Mouse (Mus musculus) heart, postnatal 25 days (tissue): Measurements from ENCODE around the gene Derl3. TPM values are rescaled to one million over a fixed set of nuclear protein-coding genes. Genes with fewer than 3 reads are reported as not detected.

ENCODE experiments used
- DNase-seq: peaks from one replicate; pipeline ENCODE4 v3.0.0; 2022; ENCODE audit warnings: low spot score
- intact Hi-C: fragments of 180-260 bp; cut with DNase I; formaldehyde crosslinking; loops from one replicate; pipeline ENCODE4 v1.15.1; 2025
- total RNA-seq, 2 experiments: library from RNA; stranded (reverse); gene quantifications; 2 replicates each; pipeline ENCODE4 v1.2.3; 2021

Derl3 gene
- total RNA-seq, 2 experiments from 2014 or later = 0.26 to 0.78 TPM

DNA sequence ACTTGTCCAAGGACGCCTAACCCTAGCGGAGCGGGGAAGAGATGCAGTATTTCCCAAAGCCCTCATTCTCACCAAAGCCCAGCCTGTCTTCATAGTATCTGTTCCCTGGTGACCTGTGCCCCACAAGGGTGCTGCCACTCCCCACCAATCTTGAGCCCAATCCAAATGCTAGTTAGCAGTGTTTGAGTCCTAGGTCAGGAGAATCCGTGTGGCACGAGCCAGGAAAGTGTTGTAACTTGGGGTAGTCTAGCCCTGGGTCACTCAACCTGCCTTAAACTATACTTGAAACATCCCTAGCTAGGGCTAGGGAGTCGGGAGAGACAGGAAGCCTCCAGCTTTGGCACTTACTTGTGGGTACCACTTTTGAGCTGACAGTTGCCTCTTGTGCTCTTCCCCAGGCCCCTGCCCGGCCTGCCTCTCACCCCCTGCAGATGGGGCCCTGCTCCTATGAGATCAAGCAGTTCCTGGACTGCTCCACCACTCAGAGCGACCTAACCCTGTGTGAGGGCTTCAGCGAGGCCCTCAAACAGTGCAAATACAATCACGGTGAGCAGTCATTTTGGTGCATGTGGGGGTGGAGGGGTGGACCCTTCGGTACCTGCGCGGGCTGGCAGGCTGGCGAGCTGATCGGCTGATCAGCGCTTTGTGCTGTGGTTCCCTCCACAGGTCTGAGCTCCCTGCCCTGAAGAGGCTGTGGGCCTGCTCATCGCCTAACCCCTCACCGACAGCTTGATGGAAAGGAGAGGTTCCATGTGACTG lies 43.9 kb downstream of the Derl3 start:
- intact Hi-C loops = no loop called here
- DNase-seq = no peak

DNA sequence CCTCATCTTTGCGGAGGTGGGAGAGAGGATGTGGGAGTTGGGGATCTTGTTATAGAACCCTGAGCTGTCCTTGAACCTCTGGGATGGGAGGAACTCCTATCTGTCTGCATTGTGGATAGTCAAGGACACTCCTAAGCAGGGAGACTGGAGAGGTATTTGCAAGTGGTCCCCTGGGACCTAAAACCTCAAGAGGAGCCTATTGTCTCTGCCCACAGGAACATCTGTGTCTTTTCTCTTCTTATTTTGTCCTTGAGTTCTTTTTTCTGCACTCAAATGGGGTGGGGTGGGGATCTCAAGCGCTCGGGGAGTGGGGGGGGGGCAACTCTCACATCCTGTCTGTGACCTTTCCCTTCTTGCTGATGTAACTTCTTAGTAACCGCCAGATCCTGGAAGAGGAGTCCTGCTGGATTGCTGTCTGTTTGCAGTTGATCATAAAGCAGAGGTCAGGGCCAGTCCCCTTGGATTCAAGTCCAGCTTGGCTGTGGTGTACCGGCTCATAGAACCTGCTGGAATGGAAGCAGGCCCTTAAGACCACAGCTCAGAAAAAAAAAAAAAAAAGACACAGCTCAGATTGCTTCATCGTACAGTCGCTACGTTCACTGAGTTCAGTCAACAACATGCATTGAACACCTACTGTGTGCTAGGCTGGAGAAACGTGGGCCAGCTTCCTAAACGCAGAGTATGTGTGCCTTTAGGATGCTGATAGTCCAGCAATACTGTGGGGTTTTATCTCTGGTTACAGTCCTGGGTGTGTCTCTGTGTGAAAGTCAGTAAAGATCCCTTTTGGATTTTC lies 44.8 kb downstream of the Derl3 start:
- intact Hi-C loops = no loop called here
- DNase-seq = no peak

DNA sequence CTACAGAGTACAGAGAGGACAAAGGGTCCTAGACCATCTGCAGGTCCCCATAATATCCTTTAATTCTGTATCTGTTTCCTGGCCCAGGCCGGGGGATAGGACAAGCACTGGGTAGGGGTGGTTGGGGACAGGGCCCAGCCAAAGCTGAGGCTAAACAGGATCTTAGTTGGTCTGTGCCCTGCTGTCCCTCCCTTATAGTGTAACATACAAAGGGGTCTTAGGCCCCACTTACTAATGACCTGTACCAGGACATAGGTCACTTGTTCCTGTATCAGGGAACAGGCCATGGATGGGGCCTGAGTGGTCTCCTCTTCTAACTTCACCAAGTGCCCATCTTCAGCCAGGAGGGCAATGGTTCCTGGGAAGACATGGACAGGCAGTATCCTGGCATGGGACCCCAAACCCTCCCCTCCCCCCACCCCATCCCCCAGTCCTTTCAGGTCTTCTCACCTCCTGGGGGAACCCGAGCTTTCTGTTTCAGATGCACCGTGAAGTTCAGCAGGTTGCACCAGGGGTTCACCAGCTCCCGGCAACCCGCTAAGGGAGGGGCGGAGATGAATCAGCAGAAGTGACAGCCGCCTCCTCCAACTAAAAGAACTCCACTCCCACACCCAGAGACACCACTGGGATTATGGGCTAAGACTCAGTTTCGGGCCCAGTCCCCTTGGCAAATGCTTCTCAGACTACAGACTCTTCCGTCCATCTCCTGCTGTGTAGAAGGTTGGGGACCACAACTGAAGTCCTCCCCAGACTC lies 46.4 kb downstream of the Derl3 start:
- intact Hi-C loops = no loop called here
- no peak for DNase-seq

DNA sequence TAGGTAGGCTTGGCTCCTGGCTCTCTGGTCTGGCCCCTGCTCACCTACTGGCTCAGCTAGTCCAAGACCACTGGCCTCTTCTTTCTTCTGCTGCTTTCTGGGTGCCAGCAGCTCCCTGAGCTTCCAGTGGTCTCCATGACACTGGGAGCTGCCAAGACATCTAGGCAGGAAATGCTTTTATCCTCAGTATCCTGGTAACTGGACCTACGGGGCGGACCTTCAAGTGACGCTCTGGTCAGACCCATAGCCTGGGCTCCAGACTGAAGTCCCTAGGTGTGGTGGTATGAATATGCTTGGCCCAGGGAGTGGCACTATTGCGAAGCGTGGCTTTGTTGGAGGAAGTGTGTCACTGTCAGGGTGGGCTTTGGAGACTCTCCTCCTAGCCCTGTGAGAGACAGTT lies 47.3 kb downstream of the Derl3 start, which contains the start of gene Gm867:
Gene Gm867, minus strand, starts transcription at position 153 of the 400 bp plus-strand sequence.
- DNase-seq = no peak
- intact Hi-C loops = no loop called here

DNA sequence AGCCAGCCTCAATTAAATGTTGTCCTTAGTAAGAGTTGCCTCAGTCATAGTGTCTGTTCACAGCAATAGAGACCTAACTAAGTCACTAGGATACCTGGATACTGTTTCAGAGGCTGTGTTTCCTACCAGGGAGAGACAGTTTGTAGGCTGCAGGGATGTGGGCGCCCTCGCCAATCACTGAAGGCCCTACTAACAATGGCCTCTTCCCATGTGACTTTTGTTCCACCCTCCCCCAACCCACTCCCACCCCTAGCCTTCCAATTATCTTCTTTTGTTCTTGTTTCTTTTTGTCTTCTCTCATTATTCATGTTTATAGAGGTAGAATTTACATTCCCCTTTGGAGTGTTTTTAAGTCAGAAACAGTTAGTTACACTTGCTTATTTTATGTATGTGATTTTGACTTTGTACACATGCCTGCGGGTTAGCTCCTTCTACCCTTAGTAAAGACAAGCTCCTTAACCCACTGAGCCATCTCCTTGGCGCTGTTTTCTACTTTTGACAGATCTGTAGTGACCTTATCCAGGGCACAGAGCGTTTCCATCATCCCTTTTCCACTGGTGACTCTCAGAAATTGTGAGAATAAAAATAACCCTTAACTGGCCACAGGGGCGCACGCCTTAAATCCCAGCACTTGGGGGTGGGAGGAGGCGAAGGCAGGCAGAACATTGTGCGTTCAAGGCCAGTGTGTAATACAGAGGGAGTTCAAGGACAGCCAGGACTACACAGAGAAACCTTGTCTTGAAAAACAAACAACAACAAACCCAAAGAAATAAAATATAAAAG lies 48.0 kb downstream of the Derl3 start:
- intact Hi-C loops = no loop called here
- no peak for DNase-seq

DNA sequence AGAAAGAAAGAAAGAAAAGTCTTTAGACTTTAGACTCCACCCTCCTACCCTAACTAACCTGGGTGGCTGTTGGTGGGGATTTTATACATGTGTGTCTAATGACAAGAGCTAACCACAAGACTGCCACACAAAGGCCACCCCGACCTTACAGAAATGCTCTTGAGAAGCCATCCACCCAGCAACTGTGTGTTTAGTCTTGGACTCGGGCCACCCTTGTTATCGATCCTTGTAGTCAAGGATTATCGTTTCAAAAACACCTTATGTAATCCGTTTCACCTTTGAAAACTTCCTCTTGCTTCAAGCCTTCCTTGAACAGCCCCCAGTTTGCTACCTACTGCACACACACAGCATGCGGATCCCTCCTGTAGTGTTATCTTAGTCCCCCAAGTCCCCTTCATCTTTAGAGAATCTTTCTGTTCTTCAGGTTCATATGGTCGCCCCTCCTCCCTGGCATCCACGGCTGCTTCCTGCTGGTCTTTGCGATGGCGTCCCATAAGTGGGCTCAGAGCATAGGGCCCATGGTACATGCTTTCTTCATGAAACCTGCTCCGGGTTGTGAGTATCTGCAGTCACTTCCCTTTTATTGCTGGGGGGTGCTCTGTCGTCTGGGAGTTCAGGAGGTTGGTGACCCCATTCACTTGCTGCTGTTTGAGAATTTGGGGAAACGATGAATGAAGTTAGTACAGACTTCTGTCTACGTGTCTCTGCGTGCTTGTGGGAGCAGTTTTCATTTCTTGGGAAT lies 49.7 kb downstream of the Derl3 start, which contains the start of gene Vpreb3:
Gene Vpreb3, plus strand, starts transcription at position 322 of the 742 bp plus-strand sequence.
- intact Hi-C loops = no loop called here
- no peak for DNase-seq

DNA sequence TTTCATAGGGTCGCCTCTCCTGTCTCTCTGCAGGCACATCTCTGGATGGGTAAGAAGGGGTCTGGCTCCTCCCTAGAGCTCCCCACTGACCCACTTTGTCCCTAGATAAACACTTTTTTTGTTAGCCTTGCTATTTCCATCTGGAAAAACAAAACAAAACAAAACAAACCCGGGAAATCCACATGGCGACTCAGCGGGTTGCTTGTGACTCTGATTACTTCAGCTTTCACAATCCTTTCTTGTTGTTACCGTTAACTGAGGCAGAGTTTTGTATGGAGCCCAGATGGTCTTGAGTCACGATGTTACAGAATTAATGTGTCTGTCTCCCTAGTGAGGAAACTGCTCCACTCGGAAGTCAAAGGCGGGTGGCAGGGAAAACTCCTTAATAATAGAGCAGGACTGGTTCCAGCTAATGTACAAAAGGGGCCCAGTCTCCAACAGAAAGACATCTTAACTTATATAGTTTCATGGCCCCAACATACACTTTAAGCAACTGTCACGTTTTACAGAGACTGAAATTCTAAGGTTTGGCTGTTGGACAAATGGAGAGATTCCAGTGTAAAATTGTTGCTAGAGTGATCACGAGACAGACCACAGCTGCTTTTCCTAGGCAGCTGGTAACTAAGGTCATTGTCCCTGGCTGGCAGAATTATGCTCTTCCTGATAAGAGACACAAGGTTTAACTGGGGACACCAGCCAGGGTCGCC lies 51.0 kb downstream of the Derl3 start:
- intact Hi-C loops = no loop called here
- DNase-seq = no peak

DNA sequence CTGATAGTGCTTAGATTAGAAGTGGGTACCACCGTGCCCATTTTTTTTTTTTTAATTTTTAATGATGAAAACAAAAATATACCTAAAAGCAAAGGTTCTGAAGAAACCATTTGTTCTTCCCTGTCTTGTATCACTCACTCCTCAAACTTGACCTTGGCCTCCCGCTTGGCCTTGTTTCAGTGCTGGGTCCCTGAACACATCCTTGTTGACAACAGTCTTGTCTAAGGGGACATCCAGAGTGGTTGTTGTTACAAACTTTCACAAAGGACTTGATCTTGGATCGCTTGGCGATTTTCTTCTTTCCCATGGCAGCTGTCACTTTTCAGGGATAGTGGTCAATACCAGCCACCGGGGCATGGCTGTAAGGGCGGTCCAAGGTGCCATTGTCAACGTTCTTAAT lies 52.0 kb downstream of the Derl3 start:
- DNase-seq = no peak
- intact Hi-C loops = loop anchor here (5.0 kb wide), 1 partner anchor 183 kb away; the partner anchor contains the start of gene Cabin1

Other genes starting within 250 kb of the Derl3 start
- gene Susd2, start 249.4 kb upstream of the Derl3 start, total RNA-seq = 1 to 10 TPM; 1.6 to 2.0 TPM
- gene Cabin1, start 129.1 kb upstream of the Derl3 start, total RNA-seq = 10 to 100 TPM; 19.6 to 22.6 TPM
- gene Ddt, start 120.0 kb upstream of the Derl3 start, total RNA-seq = 100 to 1,000 TPM in 1 of 2 experiments, 10 to 100 TPM in 1; 93.7 to 102 TPM
- under 1 TPM in 1 of 2 experiments, not detected in 1; 0.44 TPM for gene Gm20441, start 112.5 kb upstream of the Derl3 start, total RNA-seq
- 1 to 10 TPM; 3.1 to 3.3 TPM for gene Gstt3, start 112.0 kb upstream of the Derl3 start, total RNA-seq
- 10 to 100 TPM; 12.2 to 13.4 TPM for gene Gstt1, start 94.8 kb upstream of the Derl3 start, total RNA-seq
- gene Gstt4, start 70.9 kb upstream of the Derl3 start, total RNA-seq = not detected
- gene Gstt2, start 56.0 kb upstream of the Derl3 start, total RNA-seq = 10 to 100 TPM in 1 of 2 experiments, 1 to 10 TPM in 1; 9.3 to 10.9 TPM
- 100 to 1,000 TPM; 202 to 203 TPM for gene Mif, start 33.2 kb upstream of the Derl3 start, total RNA-seq
- 10 to 100 TPM; 22.8 to 22.9 TPM for gene Smarcb1, start 28.2 kb downstream of the Derl3 start, total RNA-seq
- 1,000 to 10,000 TPM; 1,761 to 1,834 TPM for gene Chchd10, start 39.7 kb downstream of the Derl3 start, total RNA-seq
- 1 to 10 TPM; 5.0 to 8.1 TPM for gene Mmp11, start 43.1 kb downstream of the Derl3 start, total RNA-seq
- gene Gm867, start 47.3 kb downstream of the Derl3 start, total RNA-seq = not detected
- gene Vpreb3, start 49.6 kb downstream of the Derl3 start, total RNA-seq = not detected
- gene Gm5134, start 61.1 kb downstream of the Derl3 start, total RNA-seq = not detected
- 1 to 10 TPM; 7.7 to 8.1 TPM for gene Zfp280b, start 139.2 kb downstream of the Derl3 start, total RNA-seq
- gene Slc5a4b, start 217.5 kb downstream of the Derl3 start, total RNA-seq = not detected